Mouse (Mus musculus) hindbrain, embryonic 12.5 days (tissue): ENCODE measurements around the gene Plcl2. TPM values are rescaled to one million over a fixed set of nuclear protein-coding genes. Genes with fewer than 3 reads are reported as not detected.

Experiments used
- ATAC-seq: fragments of 200-750 bp; cut with Nextera tagmentation; 2 replicates; pipeline ENCODE4 v1.8.0; 2017; ENCODE audit warnings: moderate TSS enrichment; ENCODE audit not compliant: low FRiP score
- H3K27ac ChIP-seq: fragments of 300-500 bp; sonication (generic); 2 replicates; pipeline ENCODE4 v1.5.1; 2016; ENCODE audit warnings: mild to moderate bottlenecking
- H3K27me3 ChIP-seq: fragments of 300-500 bp; sonication (generic); 2 replicates; pipeline ENCODE4 v1.6.1; 2016; ENCODE audit warnings: mild to moderate bottlenecking
- H3K36me3 ChIP-seq: fragments of 300-500 bp; sonication (generic); 2 replicates; pipeline ENCODE4 v1.6.1; 2016; ENCODE audit warnings: mild to moderate bottlenecking
- H3K4me1 ChIP-seq: fragments of 300-500 bp; sonication (generic); 2 replicates; pipeline ENCODE4 v1.6.1; 2016
- H3K4me2 ChIP-seq: fragments of 300-500 bp; sonication (generic); replicated peaks from 2 replicates; pipeline ENCODE4 v1.6.1; 2016; ENCODE audit warnings: mild to moderate bottlenecking
- H3K4me3 ChIP-seq: fragments of 300-500 bp; sonication (generic); 2 replicates; pipeline ENCODE4 v1.5.1; 2016; ENCODE audit warnings: mild to moderate bottlenecking
- H3K9ac ChIP-seq: fragments of 300-500 bp; sonication (generic); 2 replicates; pipeline ENCODE4 v1.6.1; 2016; ENCODE audit warnings: mild to moderate bottlenecking, moderate library complexity
- H3K9me3 ChIP-seq: fragments of 300-500 bp; sonication (generic); replicated peaks from 2 replicates; pipeline ENCODE4 v1.6.1; 2016; ENCODE audit warnings: mild to moderate bottlenecking
- WGBS: fragments of 180-500 bp; shearing (Covaris S2); methylation state at CpG from one replicate; pipeline ENCODE4 v1.1.7; 2016; 5-methylcytosine and 5-hydroxymethylcytosine counted together
- polyA plus RNA-seq: library from polyadenylated mRNA; unstranded; fragments of >200 nt; fragmentation: Nextera tagmentation; extraction: Ambion mirVana; gene quantifications from 2 replicates; pipeline ENCODE4 v1.2.1, GENCODE M21; 2016

Gene Plcl2
- polyA plus RNA-seq, 1 experiment from 2014 or later: 9.2 TPM

- no peak overlapping the region for H3K4me2 ChIP-seq
- no peak for ATAC-seq
- no peak overlapping the region for H3K9ac ChIP-seq
- no peaks in the 10 kb centered on the region for H3K36me3 ChIP-seq
- no peaks in the 10 kb centered on the region for H3K4me1 ChIP-seq
- H3K4me3 ChIP-seq: no peak overlapping the region
- no peak overlapping the region for H3K27ac ChIP-seq
- WGBS: 86% methylated on average over 5 of the region's 5 CpGs
- no peaks in the 10 kb centered on the region for H3K27me3 ChIP-seq
- H3K9me3 ChIP-seq: no peaks in the 10 kb centered on the region; the same call in 1 of the 2 replicates
These were observed 208.4 kb downstream of the Plcl2 start for GRCm38 (mm10) chr17:50717586-50717985.

GRCm38 (mm10) chr17:50724376-50724775, 215.2 kb downstream of the Plcl2 start:
- no peaks in the 10 kb centered on the region for H3K36me3 ChIP-seq
- no peak overlapping the region for H3K27ac ChIP-seq
- H3K4me1 ChIP-seq: no peaks in the 10 kb centered on the region
- WGBS: 80% methylated on average over 2 of the region's 2 CpGs
- no peaks in the 10 kb centered on the region for H3K9me3 ChIP-seq
- H3K9ac ChIP-seq: no peak overlapping the region
- ATAC-seq: no peak
- no peaks in the 10 kb centered on the region for H3K27me3 ChIP-seq
- H3K4me2 ChIP-seq: no peak overlapping the region
- H3K4me3 ChIP-seq: no peak overlapping the region

- WGBS: 83% methylated on average over 2 of the region's 2 CpGs
- ATAC-seq: no peak
- Histone ChIP-seq H3K27me3 (no peaks in the 10 kb centered on the region; the same call in 1 of the 2 replicates), H3K4me3 (no peak overlapping the region), H3K4me2 (no peak overlapping the region), H3K36me3 (no peaks in the 10 kb centered on the region), H3K9ac (no peak overlapping the region), H3K9me3 (no peaks in the 10 kb centered on the region), H3K4me1 (no peaks in the 10 kb centered on the region), H3K27ac (no peak overlapping the region)
These were observed 217.1 kb downstream of the Plcl2 start for GRCm38 (mm10) chr17:50726265-50726664.

GRCm38 (mm10) chr17:50729031-50729430, 219.8 kb downstream of the Plcl2 start:
- no peaks in the 10 kb centered on the region for H3K4me1 ChIP-seq
- H3K9ac ChIP-seq: no peak overlapping the region
- no peak overlapping the region for H3K27ac ChIP-seq
- no peaks in the 10 kb centered on the region; the same call in 1 of the 2 replicates for H3K27me3 ChIP-seq
- WGBS: 87% methylated on average over 2 of the region's 2 CpGs
- no peak for ATAC-seq
- H3K36me3 ChIP-seq: no peaks in the 10 kb centered on the region
- H3K9me3 ChIP-seq: no peaks in the 10 kb centered on the region
- H3K4me2 ChIP-seq: no peak overlapping the region
- no peak overlapping the region for H3K4me3 ChIP-seq

GRCm38 (mm10) chr17:50729577-50729976, 220.4 kb downstream of the Plcl2 start:
- Histone ChIP-seq H3K4me3 (no peak overlapping the region), H3K9ac (no peak overlapping the region), H3K36me3 (no peaks in the 10 kb centered on the region), H3K4me2 (no peak overlapping the region), H3K9me3 (no peaks in the 10 kb centered on the region), H3K27me3 (no peaks in the 10 kb centered on the region; the same call in 1 of the 2 replicates), H3K4me1 (0 out of 2 replicates have a peak, but pooled peaks cover 2% of the 10 kb centered on the region), H3K27ac (no peak overlapping the region)
- ATAC-seq: no peak
- 93% methylated on average over 6 of the region's 6 CpGs for WGBS

- Histone ChIP-seq H3K9me3 (no peaks in the 10 kb centered on the region), H3K4me2 (no peak overlapping the region), H3K4me1 (peaks cover 5% of the 10 kb centered on the region; the same call in 1 of the 2 replicates), H3K36me3 (0 out of 2 replicates have a peak, but pooled peaks cover 4% of the 10 kb centered on the region), H3K9ac (no peak overlapping the region), H3K27me3 (no peaks in the 10 kb centered on the region; the same call in 1 of the 2 replicates), H3K4me3 (no peak overlapping the region), H3K27ac (no peak overlapping the region)
- 92% methylated on average over 2 of the region's 2 CpGs for WGBS
- ATAC-seq: no peak
These were observed 221.7 kb downstream of the Plcl2 start for GRCm38 (mm10) chr17:50730896-50731295.

- ATAC-seq: no peak
- Histone ChIP-seq H3K9ac (no peak overlapping the region), H3K27me3 (no peaks in the 10 kb centered on the region; the same call in 1 of the 2 replicates), H3K4me2 (no peak overlapping the region), H3K36me3 (0 out of 2 replicates have a peak, but pooled peaks cover 4% of the 10 kb centered on the region), H3K27ac (no peak overlapping the region), H3K9me3 (no peaks in the 10 kb centered on the region), H3K4me3 (no peak overlapping the region), H3K4me1 (peaks cover 8% of the 10 kb centered on the region; the same call in 1 of the 2 replicates)
- WGBS: 87% methylated on average over 5 of the region's 5 CpGs
These were observed 222.7 kb downstream of the Plcl2 start for GRCm38 (mm10) chr17:50731876-50732275.

GRCm38 (mm10) chr17:50733390-50733789, 224.2 kb downstream of the Plcl2 start:
- H3K27me3 ChIP-seq: no peaks in the 10 kb centered on the region; the same call in 1 of the 2 replicates
- no peak for ATAC-seq
- no peaks in the 10 kb centered on the region for H3K9me3 ChIP-seq
- WGBS: 91% methylated on average over 7 of the region's 7 CpGs
- H3K27ac ChIP-seq: no peak overlapping the region
- H3K4me2 ChIP-seq: no peak overlapping the region
- 0 out of 2 replicates have a peak, but pooled peaks cover 4% of the 10 kb centered on the region for H3K36me3 ChIP-seq
- H3K4me1 ChIP-seq: peaks cover 8% of the 10 kb centered on the region; the same call in 1 of the 2 replicates
- H3K4me3 ChIP-seq: no peak overlapping the region
- H3K9ac ChIP-seq: no peak overlapping the region

GRCm38 (mm10) chr17:50734781-50735180, 225.6 kb downstream of the Plcl2 start:
- ATAC-seq: no peak; the same call in 1 of the 2 replicates
- Histone ChIP-seq H3K4me1 (peaks cover 8% of the 10 kb centered on the region; the same call in 1 of the 2 replicates), H3K9me3 (no peaks in the 10 kb centered on the region), H3K27ac (no peak overlapping the region), H3K9ac (no peak overlapping the region), H3K4me2 (no peak overlapping the region), H3K27me3 (no peaks in the 10 kb centered on the region; the same call in 1 of the 2 replicates), H3K36me3 (0 out of 2 replicates have a peak, but pooled peaks cover 4% of the 10 kb centered on the region), H3K4me3 (no peak overlapping the region)
- 87% methylated on average over 6 of the region's 6 CpGs for WGBS

- H3K27ac ChIP-seq: no peak overlapping the region
- 79% methylated on average over 4 of the region's 4 CpGs for WGBS
- H3K27me3 ChIP-seq: no peaks in the 10 kb centered on the region; the same call in 1 of the 2 replicates
- no peak overlapping the region for H3K4me3 ChIP-seq
- ATAC-seq: no peak
- 0 out of 2 replicates have a peak, but pooled peaks cover 4% of the 10 kb centered on the region for H3K36me3 ChIP-seq
- peaks cover 8% of the 10 kb centered on the region; the same call in 1 of the 2 replicates for H3K4me1 ChIP-seq
- no peak overlapping the region for H3K4me2 ChIP-seq
- no peaks in the 10 kb centered on the region for H3K9me3 ChIP-seq
- H3K9ac ChIP-seq: no peak overlapping the region
These were observed 226.3 kb downstream of the Plcl2 start for GRCm38 (mm10) chr17:50735382-50735954.

GRCm38 (mm10) chr17:50735955-50736533, 226.8 kb downstream of the Plcl2 start:
- Histone ChIP-seq H3K27ac (no peak overlapping the region), H3K36me3 (0 out of 2 replicates have a peak, but pooled peaks cover 4% of the 10 kb centered on the region), H3K4me3 (no peak overlapping the region), H3K27me3 (no peaks in the 10 kb centered on the region), H3K9me3 (no peaks in the 10 kb centered on the region), H3K4me2 (no peak overlapping the region), H3K9ac (no peak overlapping the region), H3K4me1 (peaks cover 8% of the 10 kb centered on the region; the same call in 1 of the 2 replicates)
- no peak for ATAC-seq
- 70% methylated on average over 8 of the region's 8 CpGs for WGBS

- Histone ChIP-seq H3K4me1 (peaks cover 8% of the 10 kb centered on the region; the same call in 1 of the 2 replicates), H3K9ac (no peak overlapping the region), H3K4me3 (no peak overlapping the region), H3K4me2 (no peak overlapping the region), H3K36me3 (0 out of 2 replicates have a peak, but pooled peaks cover 4% of the 10 kb centered on the region), H3K27me3 (no peaks in the 10 kb centered on the region), H3K9me3 (no peaks in the 10 kb centered on the region), H3K27ac (no peak overlapping the region)
- ATAC-seq: no peak
- whole genome bisulfite sequencing: 63% methylated on average over 2 of the region's 2 CpGs
These were observed 227.9 kb downstream of the Plcl2 start for GRCm38 (mm10) chr17:50737068-50737467.
